Mouse (Mus musculus): ENCODE results near the gene Omd.

DNA sequence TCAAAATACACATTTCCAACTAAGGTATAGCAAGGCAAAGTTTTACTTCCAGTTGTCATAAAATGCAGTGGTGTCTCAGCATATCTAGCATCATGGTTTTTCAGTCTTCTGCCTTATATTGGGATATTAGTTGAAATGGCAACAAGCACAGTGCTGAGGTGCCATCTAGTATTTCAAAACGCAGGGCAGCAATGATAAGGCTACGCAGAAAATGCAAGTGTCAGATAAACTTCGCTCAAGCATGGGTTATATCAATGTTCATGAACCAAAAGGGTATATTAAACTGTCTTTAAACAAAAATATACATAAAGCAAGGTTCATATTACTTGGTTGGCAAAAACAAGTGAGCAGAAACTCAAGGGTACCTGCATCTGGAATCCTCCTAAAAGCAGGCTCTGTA is 34.8 kb downstream of the Omd start:
- TF ChIP-seq CTCF (IDR thresholded peaks at IDR 0.05; ENCODE audit: insufficient read depth, low read length) (no peak), POLR2A (IDR thresholded peaks at IDR 0.05; ENCODE audit: borderline replicate concordance, extremely low read depth, low read depth, low read length) (no peak)

Measured in lung, adult 2 months (tissue).